Mouse (Mus musculus): ENCODE measurements around the gene Spindoc.
"Not testable (repeated sequence)": the region's sequence is repeated elsewhere in the genome, so short reads cannot be mapped to it uniquely, and the experiment has no call there.

The Spindoc gene

DNA sequence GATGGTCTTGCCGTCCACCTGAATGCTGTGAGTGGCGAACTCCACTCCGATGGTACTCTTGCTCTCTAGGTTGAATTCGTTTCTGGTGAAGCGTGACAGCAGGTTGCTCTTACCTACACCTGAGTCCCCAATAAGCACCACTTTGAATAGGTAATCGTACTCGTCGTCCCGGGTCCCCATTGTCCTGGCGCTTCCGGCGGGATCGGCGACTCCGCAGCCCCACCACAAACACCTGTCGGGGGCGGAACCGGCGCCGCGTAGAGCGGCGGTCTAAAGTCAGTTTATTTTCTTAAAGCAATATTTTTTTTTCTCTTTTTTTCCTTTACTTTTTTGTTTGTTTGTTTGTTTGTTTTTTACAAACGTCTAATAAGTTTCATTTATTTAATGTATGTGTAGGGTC, 16.1 kb upstream of the Spindoc start:
- DNase-seq, result not testable (repeated sequence)

DNA sequence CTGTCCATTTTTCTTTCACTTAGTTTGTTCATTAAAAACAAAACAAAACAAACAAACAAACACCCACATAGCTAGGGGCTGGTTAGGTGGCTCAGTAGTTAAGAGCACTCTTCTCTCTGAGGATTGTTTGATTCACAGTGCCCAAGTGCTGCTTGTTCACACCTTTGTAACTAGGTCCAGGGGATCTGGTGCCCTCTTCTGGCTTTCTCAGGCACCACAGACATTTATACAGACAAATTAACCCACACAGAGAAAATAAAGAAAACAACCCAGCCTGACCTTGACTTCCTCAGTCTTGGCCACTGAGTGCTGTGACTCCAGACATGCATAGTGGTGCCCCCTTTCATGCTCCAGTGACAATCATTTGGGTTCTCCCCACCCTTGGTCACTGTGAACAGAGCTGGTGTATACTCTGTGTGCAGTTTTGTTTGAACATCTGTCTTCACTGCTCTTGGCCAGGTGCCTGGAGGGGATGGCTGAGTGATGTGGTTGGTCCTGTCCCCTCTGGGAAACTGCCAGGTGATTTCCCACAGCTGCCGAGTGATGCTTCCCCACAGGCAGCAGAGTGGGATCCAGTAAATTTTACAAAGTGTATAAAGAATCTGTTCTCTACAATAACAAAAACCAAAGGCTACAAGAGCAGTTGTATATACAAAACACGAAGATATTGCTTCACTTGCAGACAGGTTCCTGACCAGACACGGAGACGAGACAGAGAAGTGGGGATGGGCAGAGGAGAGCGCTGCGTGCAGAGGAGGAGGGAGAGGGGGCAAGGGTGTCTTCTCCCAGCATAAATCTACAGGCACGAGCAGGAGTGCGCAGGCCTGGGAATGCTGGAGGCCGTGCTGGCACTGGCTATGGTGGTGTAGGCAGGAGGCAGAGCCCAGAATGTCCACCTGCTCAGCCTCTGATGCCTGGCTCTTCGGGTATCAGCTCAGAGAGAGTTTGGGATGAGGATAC, 14.4 kb upstream of the Spindoc start:
- peak; percentile 16 for DNase-seq

- no peak for DNase-seq
Observed at GRCm38 (mm10) chr19:7388488-7388887, 5.7 kb upstream of the Spindoc start.

- no peak for DNase-seq
Observed at GRCm38 (mm10) chr19:7386042-7386441, 3.2 kb upstream of the Spindoc start.

- peak; percentile 80 for DNase-seq
Observed at GRCm38 (mm10) chr19:7382248-7382902, 419 bp downstream of the Spindoc start.

DNA sequence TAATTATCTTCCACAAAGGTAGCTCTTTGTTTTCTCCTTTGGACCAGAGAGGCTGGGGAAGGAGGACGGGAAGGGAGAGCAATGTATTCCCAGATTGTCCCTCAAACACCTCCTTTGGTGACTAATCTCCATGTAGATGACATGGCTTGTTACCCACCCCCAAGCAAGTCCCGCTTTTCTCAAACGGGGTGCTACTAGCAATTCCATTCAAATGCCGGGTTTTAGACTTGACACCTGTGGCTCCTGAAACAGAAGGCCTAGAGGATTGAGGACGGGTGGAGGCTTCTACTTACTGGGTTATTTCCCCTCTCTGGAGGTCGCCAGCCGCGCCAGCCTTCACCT, 917 bp downstream of the Spindoc start:
- no peak for DNase-seq

GRCm38 (mm10) chr19:7377639-7378038, 5.2 kb downstream of the Spindoc start:
- no peak for DNase-seq

- DNase-seq, result no peak
Observed at GRCm38 (mm10) chr19:7374491-7374890, 8.3 kb downstream of the Spindoc start.

GRCm38 (mm10) chr19:7369469-7369868, 13.3 kb downstream of the Spindoc start:
- DNase-seq, result not testable (repeated sequence)

GRCm38 (mm10) chr19:7353636-7354035, 29.2 kb downstream of the Spindoc start:
- DNase-seq, result no peak

- DNase-seq, result peak; percentile 16
Observed at GRCm38 (mm10) chr19:7352809-7353495, 29.8 kb downstream of the Spindoc start.

GRCm38 (mm10) chr19:7349993-7350392, 32.8 kb downstream of the Spindoc start:
- DNase-seq, result no peak

DNA sequence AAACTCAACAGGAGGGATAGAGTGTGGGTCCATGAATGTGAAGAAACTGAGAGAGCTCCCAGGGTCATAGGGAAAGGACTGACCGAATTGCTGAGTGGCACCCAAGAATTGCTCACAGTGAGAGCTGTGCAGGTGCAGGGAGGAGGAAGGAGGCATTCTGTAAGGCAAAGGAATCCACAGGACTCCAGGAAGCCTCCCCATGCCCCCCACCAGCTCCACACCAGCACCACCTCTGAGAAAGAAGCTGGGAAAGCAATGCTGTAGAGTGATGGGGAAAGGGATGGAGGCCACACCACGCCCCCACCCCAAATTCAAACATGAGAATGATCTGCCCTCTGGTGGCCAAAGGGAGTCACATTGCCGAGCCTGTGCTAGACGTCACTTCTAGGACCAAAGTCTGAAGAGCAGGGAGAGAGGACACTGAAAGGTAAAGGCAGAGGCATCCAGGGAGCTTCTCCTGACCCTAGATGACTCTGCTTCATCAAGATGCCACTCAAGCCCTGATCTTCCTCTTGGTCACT, 37.5 kb downstream of the Spindoc start:
- DNase-seq, result peak; percentile 67

DNA sequence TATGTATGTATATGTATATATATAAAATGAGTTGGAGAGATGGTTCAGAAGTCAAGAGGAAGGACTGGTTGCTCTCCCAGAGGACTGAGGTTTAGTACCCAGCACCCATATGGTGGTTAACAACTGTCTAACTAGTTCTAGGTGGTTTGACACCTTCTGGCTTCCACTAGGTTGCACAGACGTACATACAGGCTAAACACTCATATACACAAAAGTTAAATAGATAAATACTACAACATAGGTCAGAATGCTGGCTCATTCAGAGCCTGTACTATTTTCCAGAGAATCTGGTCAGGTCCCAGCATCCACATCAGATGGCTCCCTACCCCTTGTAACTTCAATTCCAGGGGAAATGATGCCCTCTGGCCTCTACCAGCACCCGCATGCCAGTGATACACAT, 40.1 kb downstream of the Spindoc start:
- no peak for DNase-seq

DNA sequence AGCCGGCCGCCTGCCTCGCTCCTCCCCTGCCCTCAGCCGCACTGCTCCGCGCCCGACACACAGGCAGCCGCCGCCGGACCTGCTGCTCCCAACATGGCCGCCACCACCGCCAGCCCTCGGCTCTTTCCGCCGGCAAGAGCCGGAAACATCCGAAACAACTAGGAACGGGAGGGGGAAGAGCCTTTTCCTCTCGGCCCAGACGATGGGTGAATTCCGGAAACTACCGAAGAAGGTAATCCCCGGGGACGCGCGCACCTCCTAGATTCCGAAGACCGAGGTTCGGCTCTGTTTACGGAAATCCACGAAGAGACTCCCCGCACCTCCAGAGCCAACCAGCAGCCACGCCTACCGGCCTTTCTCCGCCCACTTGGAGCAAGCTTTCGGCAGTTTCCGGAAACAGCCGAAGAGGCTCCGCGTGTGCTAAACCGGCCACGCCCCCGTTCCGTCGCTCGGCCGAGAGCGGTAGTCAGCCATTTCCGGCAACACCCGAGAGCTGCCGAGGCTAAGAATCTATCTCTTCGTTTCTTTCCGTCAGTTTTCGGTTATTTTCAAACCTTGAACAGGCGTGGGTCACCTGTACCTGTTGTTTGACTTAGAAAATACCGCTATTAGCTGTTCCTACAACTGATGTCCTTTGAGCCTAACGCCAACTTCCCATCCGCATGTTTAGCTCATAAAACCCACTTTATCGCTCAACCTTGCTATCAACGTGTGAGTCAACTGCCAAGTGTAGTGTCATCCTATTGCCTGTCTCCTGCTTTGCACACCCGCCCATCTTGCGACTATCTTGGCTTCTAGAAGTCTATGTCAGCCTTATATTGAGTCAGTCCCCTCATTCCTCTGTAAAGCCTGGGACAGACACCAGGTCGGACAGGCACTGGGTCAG, 41.0 kb downstream of the Spindoc start, which contains the start of gene Mark2:
TSS of gene Mark2 (minus strand) at position 349 of the 886 bp plus-strand sequence.
- peak; percentile 99 for DNase-seq

DNA sequence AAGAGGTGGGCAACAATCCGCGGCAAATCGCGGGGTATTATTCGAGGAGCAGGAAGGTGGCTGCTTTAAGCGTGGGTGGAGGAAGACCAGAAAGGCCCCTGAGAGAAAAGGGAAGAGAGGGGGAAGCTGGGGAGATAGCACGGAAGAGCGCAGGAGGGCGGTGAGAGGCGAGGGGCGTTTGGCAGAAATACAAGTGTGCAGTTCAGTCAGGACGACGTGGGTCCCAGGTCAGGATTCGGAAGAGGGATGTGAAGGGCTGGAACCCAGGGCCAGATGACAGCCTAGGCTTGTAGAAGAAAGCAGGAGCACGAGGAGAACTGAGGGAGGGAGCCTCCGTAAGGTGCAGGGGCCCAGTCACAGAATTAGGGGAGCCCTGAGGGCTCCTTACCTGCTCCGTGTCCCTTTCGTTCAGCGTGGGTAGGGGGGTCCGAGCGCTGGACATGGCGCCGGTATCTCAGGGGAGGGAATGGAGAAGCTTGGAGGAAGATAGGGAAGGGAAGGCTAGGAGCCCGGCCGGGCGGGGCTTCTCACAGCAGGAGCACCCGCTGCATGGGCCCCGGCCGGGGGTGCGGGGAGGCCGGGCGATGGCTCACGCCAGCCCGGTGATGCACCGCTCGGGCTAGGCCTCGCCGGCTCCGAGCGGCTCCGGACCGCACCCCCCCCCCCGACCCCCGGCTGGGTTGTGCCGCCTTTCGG, 41.9 kb downstream of the Spindoc start:
- no peak for DNase-seq

- no peak for DNase-seq
Observed at GRCm38 (mm10) chr19:7340371-7340779, 42.4 kb downstream of the Spindoc start.

- DNase-seq, result no peak
Observed at GRCm38 (mm10) chr19:7339867-7340266, 42.9 kb downstream of the Spindoc start.

DNA sequence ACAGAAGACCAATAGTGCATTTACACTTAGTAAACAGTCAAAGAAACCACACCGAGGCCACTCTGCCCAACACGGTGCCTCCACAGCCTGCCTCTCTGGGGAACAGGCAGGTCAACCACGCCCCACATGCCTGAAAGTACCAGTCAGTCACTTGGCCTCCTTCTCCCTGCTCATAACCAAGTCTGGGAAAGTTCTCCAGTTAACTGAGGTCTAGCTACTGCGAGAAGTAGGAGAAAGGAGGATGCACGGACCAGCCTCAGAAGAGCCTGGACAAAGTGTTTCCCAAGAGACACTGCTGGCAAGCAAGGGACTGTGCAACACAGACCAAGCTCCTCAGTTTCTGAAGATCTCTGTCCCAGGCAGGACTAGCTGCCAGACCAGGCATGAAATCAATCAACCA, 43.8 kb downstream of the Spindoc start:
- DNase-seq, result no peak

DNA sequence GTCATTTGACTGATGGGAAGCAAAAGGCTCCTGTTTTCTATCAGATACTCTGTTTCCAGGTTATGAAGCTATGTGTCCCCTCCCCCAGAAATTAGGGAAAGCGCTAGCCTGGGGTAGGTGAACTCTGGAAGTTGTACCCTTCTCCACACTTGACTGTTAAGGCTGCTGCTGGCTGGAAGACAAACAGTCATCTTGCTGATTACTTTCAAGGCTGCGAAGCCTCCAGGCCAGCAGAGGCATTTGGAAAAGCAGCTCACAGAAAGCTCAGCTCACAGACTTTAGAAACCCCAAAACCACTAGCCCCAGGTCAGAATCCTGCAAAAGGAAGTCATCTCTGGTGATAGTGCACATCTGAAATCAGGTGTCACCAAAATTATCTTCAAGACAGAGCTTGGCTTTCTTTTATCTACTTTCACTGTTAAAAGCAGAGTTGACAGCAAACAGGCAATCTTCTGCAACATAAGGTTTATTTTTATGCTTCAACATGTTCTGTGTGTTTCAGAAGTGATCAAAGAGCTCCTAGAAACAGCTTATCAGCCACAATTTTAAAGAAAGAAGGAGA, 44.9 kb downstream of the Spindoc start:
- no peak for DNase-seq

DNA sequence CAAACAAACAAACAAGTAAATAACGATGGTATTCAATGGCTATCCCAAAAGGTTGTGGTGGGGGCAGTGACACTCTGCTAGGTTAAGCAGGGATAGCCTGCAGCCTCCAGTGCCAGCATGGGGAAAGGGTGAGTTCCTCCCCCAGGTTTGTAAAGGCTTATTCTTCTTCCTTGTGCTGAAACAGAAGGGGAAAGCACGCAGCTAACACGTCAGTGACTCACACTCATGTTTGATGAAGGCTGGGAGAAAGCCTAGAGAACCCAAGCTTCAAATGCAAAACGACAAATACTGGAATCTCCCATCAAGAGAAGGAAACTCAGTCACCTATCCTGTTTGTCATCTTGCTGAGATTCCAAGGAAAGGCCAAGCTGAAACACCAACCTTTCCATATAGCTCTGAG, 47.1 kb downstream of the Spindoc start:
- no peak for DNase-seq

Data from right cerebral cortex, postnatal 4 days (tissue).